Mouse (Mus musculus): ENCODE data around the gene Parp4. TPM values are rescaled to one million over a fixed set of nuclear protein-coding genes. Genes with fewer than 3 reads are reported as not detected.

Parp4 gene
- polyA plus RNA-seq, 2 experiments = 1.7 to 1.8 TPM

GRCm38 (mm10) chr14:56569041-56569440, 6.4 kb upstream of the Parp4 start:
- 49% methylated on average over 4 of the region's 4 CpGs for WGBS (ENCODE audit: insufficient replicate concordance)
- Histone ChIP-seq H3K9me3 (ENCODE audit: control insufficient read depth, low read length) (no peaks in the 10 kb centered on the region), H3K4me1 (replicated peaks; ENCODE audit: control insufficient read depth in 2 of 2, insufficient read depth in 2 of 2, low read length in 1 of 2) (peaks cover 7 to 12% of the 10 kb centered on the region in 2 experiments), H3K27ac (no peak overlapping the region), H3K4me2 (ENCODE audit: low read depth) (no peak overlapping the region), H3K27me3 (ENCODE audit: control insufficient read depth, insufficient read depth, low read length) (no peaks in the 10 kb centered on the region), H3K9ac (replicated peaks) (no peak overlapping the region), H3K36me3 (replicated peaks; ENCODE audit: control insufficient read depth, insufficient read depth, low read depth) (no peaks in the 10 kb centered on the region; the same call in 1 of the 2 replicates), H3K4me3 (ENCODE audit: insufficient read depth in 1 of 2, low read depth in 2 of 2, low read length in 2 of 2) (no peak overlapping the region)
- no peak for ATAC-seq (ENCODE audit: insufficient read depth)
- DNase-seq (ENCODE audit: low read depth in 3 of 3, low spot score in 3 of 3) = no peak
- TF ChIP-seq CTCF (IDR thresholded peaks at IDR 0.05; ENCODE audit: low read depth) (no peak), EP300 (IDR thresholded peaks at IDR 0.05; ENCODE audit: low read depth) (no peak)

GRCm38 (mm10) chr14:56571310-56572093, 3.9 kb upstream of the Parp4 start:
- Histone ChIP-seq H3K4me1 (replicated peaks; ENCODE audit: control insufficient read depth in 2 of 2, insufficient read depth in 2 of 2, low read length in 1 of 2) (peaks cover 7 to 19% of the 10 kb centered on the region in 2 experiments), H3K36me3 (replicated peaks; ENCODE audit: control insufficient read depth, insufficient read depth, low read depth) (no peaks in the 10 kb centered on the region), H3K27me3 (ENCODE audit: control insufficient read depth, insufficient read depth, low read length) (no peaks in the 10 kb centered on the region), H3K27ac (peak overlapping the region; percentile 88), H3K4me3 (ENCODE audit: insufficient read depth in 1 of 2, low read depth in 2 of 2, low read length in 2 of 2) (peak overlapping the region; percentile 89 to 93), H3K9me3 (ENCODE audit: control insufficient read depth, low read length) (no peaks in the 10 kb centered on the region), H3K9ac (replicated peaks) (peak overlapping the region; percentile 71), H3K4me2 (ENCODE audit: low read depth) (peak overlapping the region; percentile 84)
- ATAC-seq (ENCODE audit: insufficient read depth) = peak; percentile 96
- peak; percentile 92 to 94 (median 92) for DNase-seq (ENCODE audit: low read depth in 3 of 3, low spot score in 3 of 3)
- WGBS (ENCODE audit: insufficient replicate concordance) = under 1% methylated on average over 59 of the region's 59 CpGs
- TF ChIP-seq CTCF (IDR thresholded peaks at IDR 0.05; ENCODE audit: low read depth) (no peak), EP300 (IDR thresholded peaks at IDR 0.05; ENCODE audit: low read depth) (no peak)

GRCm38 (mm10) chr14:56572546-56572945, 2.9 kb upstream of the Parp4 start:
- no peaks in the 10 kb centered on the region for H3K9me3 ChIP-seq (ENCODE audit: control insufficient read depth, low read length)
- DNase-seq (ENCODE audit: low read depth in 3 of 3, low spot score in 3 of 3) = no peak
- TF ChIP-seq CTCF (IDR thresholded peaks at IDR 0.05; ENCODE audit: low read depth) (no peak), EP300 (IDR thresholded peaks at IDR 0.05; ENCODE audit: low read depth) (no peak)
- no peak for ATAC-seq (ENCODE audit: insufficient read depth)
- no peak overlapping the region for H3K9ac ChIP-seq (replicated peaks)
- H3K4me2 ChIP-seq (ENCODE audit: low read depth) = peak overlapping the region; percentile 84
- no peaks in the 10 kb centered on the region for H3K27me3 ChIP-seq (ENCODE audit: control insufficient read depth, insufficient read depth, low read length)
- H3K36me3 ChIP-seq (replicated peaks; ENCODE audit: control insufficient read depth, insufficient read depth, low read depth) = no peaks in the 10 kb centered on the region
- WGBS (ENCODE audit: insufficient replicate concordance) = 65% methylated on average over 2 of the region's 2 CpGs
- no peak overlapping the region for H3K27ac ChIP-seq
- H3K4me1 ChIP-seq (replicated peaks; ENCODE audit: control insufficient read depth in 2 of 2, insufficient read depth in 2 of 2, low read length in 1 of 2) = peaks cover 7 to 15% of the 10 kb centered on the region in 2 experiments
- H3K4me3 ChIP-seq (ENCODE audit: insufficient read depth in 1 of 2, low read depth in 2 of 2, low read length in 2 of 2) = peak overlapping the region in 1 of 2 experiments; percentile 89; a peak in 2 of 4 replicates

GRCm38 (mm10) chr14:56575969-56576901, 816 bp downstream of the Parp4 start:
- Histone ChIP-seq H3K27me3 (ENCODE audit: control insufficient read depth, insufficient read depth, low read length) (no peaks in the 10 kb centered on the region), H3K4me3 (ENCODE audit: insufficient read depth in 1 of 2, low read depth in 2 of 2, low read length in 2 of 2) (peak overlapping the region; percentile 73 to 82; a peak in 3 of 4 replicates), H3K4me2 (ENCODE audit: low read depth) (peak overlapping the region; percentile 89), H3K4me1 (replicated peaks; ENCODE audit: control insufficient read depth in 2 of 2, insufficient read depth in 2 of 2, low read length in 1 of 2) (peaks cover 2 to 9% of the 10 kb centered on the region in 2 experiments; a peak in 2 of 4 replicates), H3K9me3 (ENCODE audit: control insufficient read depth, low read length) (no peaks in the 10 kb centered on the region), H3K27ac (no peak overlapping the region), H3K9ac (replicated peaks) (peak overlapping the region; percentile 71), H3K36me3 (replicated peaks; ENCODE audit: control insufficient read depth, insufficient read depth, low read depth) (no peaks in the 10 kb centered on the region)
- WGBS (ENCODE audit: insufficient replicate concordance) = 63% methylated on average over 18 of the region's 18 CpGs
- no peak for TF ChIP-seq CTCF (IDR thresholded peaks at IDR 0.05; ENCODE audit: low read depth)
- TF ChIP-seq EP300 (IDR thresholded peaks at IDR 0.05; ENCODE audit: low read depth) = no peak
- no peak for DNase-seq (ENCODE audit: low read depth in 3 of 3, low spot score in 3 of 3)
- ATAC-seq (ENCODE audit: insufficient read depth) = no peak
